Mouse (Mus musculus): ENCODE results near the gene Fkbp14. TPM values are rescaled to one million over a fixed set of nuclear protein-coding genes. Genes with fewer than 3 reads are reported as not detected.

Fkbp14 gene
- total RNA-seq, 2 experiments from 2014 or later = 13.1 to 14.6 TPM

GRCm38 (mm10) chr6:54573218-54573955, 23.7 kb downstream of the Fkbp14 start:
- TF ChIP-seq CTCF (conservative IDR thresholded peaks at IDR 0.05) = no peak
- H3K27ac ChIP-seq = 0 out of 2 replicates have a peak overlapping the region, but pooled peaks have one; percentile 10
- DNase-seq (ENCODE audit: low spot score in 2 of 2) = no peak
- no peak overlapping the region for H3K4me3 ChIP-seq

GRCm38 (mm10) chr6:54569776-54570175, 27.3 kb downstream of the Fkbp14 start:
- Histone ChIP-seq H3K4me3 (no peak overlapping the region), H3K27ac (no peak overlapping the region)
- TF ChIP-seq CTCF (conservative IDR thresholded peaks at IDR 0.05) = no peak
- no peak for DNase-seq (ENCODE audit: low spot score in 2 of 2)

GRCm38 (mm10) chr6:54566546-54566919, 30.6 kb downstream of the Fkbp14 start:
- Histone ChIP-seq H3K27ac (peak overlapping the region; percentile 95), H3K4me3 (peak overlapping the region; percentile 64)
- TF ChIP-seq CTCF (conservative IDR thresholded peaks at IDR 0.05) = no peak
- DNase-seq (ENCODE audit: low spot score in 2 of 2) = no peak

GRCm38 (mm10) chr6:54565665-54566545, 31.2 kb downstream of the Fkbp14 start, which contains the start of gene Scrn1:
Scrn1 (minus strand) TSS chr6:54566489.
- peak; percentile 74 to 77 for DNase-seq (ENCODE audit: low spot score in 2 of 2)
- TF ChIP-seq CTCF (conservative IDR thresholded peaks at IDR 0.05) = 0 out of 2 replicates have a peak, but pooled peaks have one; percentile 21
- Histone ChIP-seq H3K4me3 (peak within 1 kb of the TSS; percentile 64), H3K27ac (peak within 1 kb of the TSS; percentile 95)

- peak overlapping the region; percentile 64 for H3K4me3 ChIP-seq
- no peak for TF ChIP-seq CTCF (conservative IDR thresholded peaks at IDR 0.05)
- DNase-seq (ENCODE audit: low spot score in 2 of 2) = no peak
- H3K27ac ChIP-seq = peak overlapping the region; percentile 19; the same call in 1 of the 2 replicates
Observed at GRCm38 (mm10) chr6:54565012-54565411, 32.1 kb downstream of the Fkbp14 start.

- Histone ChIP-seq H3K27ac (peak overlapping the region; percentile 19; the same call in 1 of the 2 replicates), H3K4me3 (peak overlapping the region; percentile 64)
- no peak for TF ChIP-seq CTCF (conservative IDR thresholded peaks at IDR 0.05)
- DNase-seq (ENCODE audit: low spot score in 2 of 2) = no peak
Observed at GRCm38 (mm10) chr6:54564506-54564991, 32.6 kb downstream of the Fkbp14 start.

GRCm38 (mm10) chr6:54563561-54563960, 33.5 kb downstream of the Fkbp14 start:
- H3K27ac ChIP-seq = no peak overlapping the region

GRCm38 (mm10) chr6:54562018-54562809, 34.9 kb downstream of the Fkbp14 start:
- TF ChIP-seq CTCF (conservative IDR thresholded peaks at IDR 0.05) = no peak
- no peak overlapping the region for H3K4me3 ChIP-seq
- H3K27ac ChIP-seq = no peak overlapping the region
- DNase-seq (ENCODE audit: low spot score in 2 of 2) = no peak

More at GRCm38 (mm10) chr6:54563561-54563960, 33.5 kb downstream of the Fkbp14 start:
- no peak overlapping the region; the same call in 1 of the 2 replicates for H3K4me3 ChIP-seq
- TF ChIP-seq CTCF (conservative IDR thresholded peaks at IDR 0.05) = no peak
- no peak for DNase-seq (ENCODE audit: low spot score in 2 of 2)

GRCm38 (mm10) chr6:54558466-54558865, 38.6 kb downstream of the Fkbp14 start:
- no peak for TF ChIP-seq CTCF (conservative IDR thresholded peaks at IDR 0.05)
- no peak overlapping the region for H3K27ac ChIP-seq
- DNase-seq (ENCODE audit: low spot score in 2 of 2) = no peak
- H3K4me3 ChIP-seq = no peak overlapping the region

- Histone ChIP-seq H3K4me3 (no peak overlapping the region), H3K27ac (no peak overlapping the region)
- DNase-seq (ENCODE audit: low spot score in 2 of 2) = no peak
- no peak for TF ChIP-seq CTCF (conservative IDR thresholded peaks at IDR 0.05)
Observed at GRCm38 (mm10) chr6:54557671-54558070, 39.4 kb downstream of the Fkbp14 start.

- DNase-seq (ENCODE audit: low spot score in 2 of 2) = no peak
Observed at GRCm38 (mm10) chr6:54555816-54556215, 41.3 kb downstream of the Fkbp14 start.

More at GRCm38 (mm10) chr6:54555816-54556215, 41.3 kb downstream of the Fkbp14 start:
- H3K4me3 ChIP-seq = no peak overlapping the region
- no peak overlapping the region for H3K27ac ChIP-seq
- TF ChIP-seq CTCF (conservative IDR thresholded peaks at IDR 0.05) = no peak

Measured in layer of hippocampus, adult 2 months (tissue).